Mouse (Mus musculus): ENCODE measurements around the gene Rad50. TPM values are rescaled to one million over a fixed set of nuclear protein-coding genes. Genes with fewer than 3 reads are reported as not detected.

The Rad50 gene
- polyA plus RNA-seq, 1 experiment from 2014 or later, result 19.1 TPM

GRCm38 (mm10) chr11:53617562-53618109 is 89.5 kb downstream of the Rad50 start:
- H3K27me3 ChIP-seq (replicated peaks), result no peaks in the 10 kb centered on the region
- no peak overlapping the region for H3K4me2 ChIP-seq
- no peak for ATAC-seq (ENCODE audit: extremely low read depth, insufficient number of reproducible peaks, low FRiP score, low TSS enrichment)
- no peak overlapping the region for H3K4me3 ChIP-seq
- H3K4me1 ChIP-seq, result 0 out of 2 replicates have a peak, but pooled peaks cover 4% of the 10 kb centered on the region
- no peaks in the 10 kb centered on the region for H3K36me3 ChIP-seq
- no peaks in the 10 kb centered on the region for H3K9me3 ChIP-seq
- WGBS, result 71% methylated on average over 4 of the region's 4 CpGs
- H3K9ac ChIP-seq, result no peak overlapping the region
- no peak overlapping the region for H3K27ac ChIP-seq (replicated peaks)

GRCm38 (mm10) chr11:53616748-53617558 is 90.2 kb downstream of the Rad50 start:
- ATAC-seq (ENCODE audit: extremely low read depth, insufficient number of reproducible peaks, low FRiP score, low TSS enrichment), result no peak
- no peaks in the 10 kb centered on the region for H3K9me3 ChIP-seq
- H3K4me2 ChIP-seq, result no peak overlapping the region
- H3K4me1 ChIP-seq, result 0 out of 2 replicates have a peak, but pooled peaks cover 4% of the 10 kb centered on the region
- no peak overlapping the region for H3K9ac ChIP-seq
- no peak overlapping the region for H3K4me3 ChIP-seq
- no peaks in the 10 kb centered on the region for H3K36me3 ChIP-seq
- no peaks in the 10 kb centered on the region for H3K27me3 ChIP-seq (replicated peaks)
- no peak overlapping the region for H3K27ac ChIP-seq (replicated peaks)
- 72% methylated on average over 8 of the region's 8 CpGs for WGBS

- Histone ChIP-seq H3K36me3 (no peaks in the 10 kb centered on the region), H3K9ac (no peak overlapping the region), H3K9me3 (no peaks in the 10 kb centered on the region), H3K27me3 (replicated peaks) (no peaks in the 10 kb centered on the region), H3K4me2 (no peak overlapping the region), H3K4me1 (no peaks in the 10 kb centered on the region), H3K4me3 (no peak overlapping the region), H3K27ac (replicated peaks) (no peak overlapping the region)
- no peak for ATAC-seq (ENCODE audit: extremely low read depth, insufficient number of reproducible peaks, low FRiP score, low TSS enrichment)
- 85% methylated on average over 8 of the region's 8 CpGs for WGBS
Observed at GRCm38 (mm10) chr11:53615575-53615974, 91.5 kb downstream of the Rad50 start.

- no peak for ATAC-seq (ENCODE audit: extremely low read depth, insufficient number of reproducible peaks, low FRiP score, low TSS enrichment)
- Histone ChIP-seq H3K27ac (replicated peaks) (no peak overlapping the region), H3K36me3 (no peaks in the 10 kb centered on the region), H3K27me3 (replicated peaks) (no peaks in the 10 kb centered on the region), H3K9me3 (no peaks in the 10 kb centered on the region), H3K4me1 (no peaks in the 10 kb centered on the region), H3K9ac (no peak overlapping the region), H3K4me3 (no peak overlapping the region), H3K4me2 (no peak overlapping the region)
- WGBS, result 61% methylated on average over 6 of the region's 6 CpGs
Observed at GRCm38 (mm10) chr11:53615172-53615571, 91.9 kb downstream of the Rad50 start.

GRCm38 (mm10) chr11:53609672-53610071 is 97.4 kb downstream of the Rad50 start:
- ATAC-seq (ENCODE audit: extremely low read depth, insufficient number of reproducible peaks, low FRiP score, low TSS enrichment), result no peak
- Histone ChIP-seq H3K4me1 (peaks cover 10% of the 10 kb centered on the region; the same call in 1 of the 2 replicates), H3K9me3 (no peaks in the 10 kb centered on the region), H3K27me3 (replicated peaks) (no peaks in the 10 kb centered on the region; the same call in 1 of the 2 replicates), H3K4me2 (no peak overlapping the region), H3K27ac (replicated peaks) (no peak overlapping the region), H3K36me3 (no peaks in the 10 kb centered on the region), H3K9ac (no peak overlapping the region), H3K4me3 (no peak overlapping the region)
- 54% methylated on average over 3 of the region's 3 CpGs for WGBS

GRCm38 (mm10) chr11:53609231-53609630 is 97.9 kb downstream of the Rad50 start:
- no peak overlapping the region for H3K4me3 ChIP-seq
- H3K9ac ChIP-seq, result no peak overlapping the region
- no peak for ATAC-seq (ENCODE audit: extremely low read depth, insufficient number of reproducible peaks, low FRiP score, low TSS enrichment)
- no peak overlapping the region for H3K27ac ChIP-seq (replicated peaks)
- 78% methylated on average over 6 of the region's 6 CpGs for WGBS
- no peaks in the 10 kb centered on the region for H3K36me3 ChIP-seq
- H3K4me2 ChIP-seq, result no peak overlapping the region
- no peaks in the 10 kb centered on the region for H3K9me3 ChIP-seq
- H3K27me3 ChIP-seq (replicated peaks), result no peaks in the 10 kb centered on the region; the same call in 1 of the 2 replicates
- peaks cover 10% of the 10 kb centered on the region; the same call in 1 of the 2 replicates for H3K4me1 ChIP-seq

- Histone ChIP-seq H3K4me1 (peaks cover 10% of the 10 kb centered on the region; the same call in 1 of the 2 replicates), H3K36me3 (peaks cover 10% of the 10 kb centered on the region), H3K4me3 (0 out of 2 replicates have a peak overlapping the region, but pooled peaks have one; percentile 1), H3K9me3 (no peaks in the 10 kb centered on the region), H3K4me2 (peak overlapping the region; percentile 53), H3K27me3 (replicated peaks) (no peaks in the 10 kb centered on the region; the same call in 1 of the 2 replicates), H3K27ac (replicated peaks) (no peak overlapping the region), H3K9ac (no peak overlapping the region)
- WGBS, result 8% methylated on average over 12 of the region's 12 CpGs
- no peak for ATAC-seq (ENCODE audit: extremely low read depth, insufficient number of reproducible peaks, low FRiP score, low TSS enrichment)
Observed at GRCm38 (mm10) chr11:53605609-53606008, 101.5 kb downstream of the Rad50 start.

GRCm38 (mm10) chr11:53604983-53605382 is 102.1 kb downstream of the Rad50 start:
- no peak overlapping the region for H3K4me3 ChIP-seq
- 85% methylated on average over 3 of the region's 3 CpGs for WGBS
- no peak overlapping the region for H3K27ac ChIP-seq (replicated peaks)
- H3K4me1 ChIP-seq, result peaks cover 10% of the 10 kb centered on the region; the same call in 1 of the 2 replicates
- no peaks in the 10 kb centered on the region for H3K9me3 ChIP-seq
- no peak overlapping the region for H3K9ac ChIP-seq
- H3K36me3 ChIP-seq, result peaks cover 12% of the 10 kb centered on the region
- H3K4me2 ChIP-seq, result no peak overlapping the region
- no peak for ATAC-seq (ENCODE audit: extremely low read depth, insufficient number of reproducible peaks, low FRiP score, low TSS enrichment)
- H3K27me3 ChIP-seq (replicated peaks), result no peaks in the 10 kb centered on the region; the same call in 1 of the 2 replicates

Other genes with a start within 250 kb of the Rad50 start
- not detected in 2 replicates for gene Gm9837, start 236.8 kb downstream of the Rad50 start, polyA plus RNA-seq (2015; fragmentation: Nextera tagmentation; extraction: Ambion mirVana)
- not detected in 2 replicates for gene Gm9945, start 227.2 kb downstream of the Rad50 start, polyA plus RNA-seq (2015; fragmentation: Nextera tagmentation; extraction: Ambion mirVana)
- gene Sowaha, start 227.0 kb downstream of the Rad50 start, polyA plus RNA-seq (2015; fragmentation: Nextera tagmentation; extraction: Ambion mirVana), result 0.27 and 0.47 TPM in 2 replicates
- gene Sept8, start 188.1 kb downstream of the Rad50 start, polyA plus RNA-seq (2015; fragmentation: Nextera tagmentation; extraction: Ambion mirVana), result 18.0 and 18.3 TPM in 2 replicates
- gene Kif3a, start 139.9 kb downstream of the Rad50 start, polyA plus RNA-seq (2015; fragmentation: Nextera tagmentation; extraction: Ambion mirVana), result 37.3 and 41.5 TPM in 2 replicates
- gene Il4, start 88.7 kb downstream of the Rad50 start, polyA plus RNA-seq (2015; fragmentation: Nextera tagmentation; extraction: Ambion mirVana), result 0.40 and 0.79 TPM in 2 replicates
- not detected in 2 replicates for gene Il13, start 72.6 kb downstream of the Rad50 start, polyA plus RNA-seq (2015; fragmentation: Nextera tagmentation; extraction: Ambion mirVana)
- gene Il5, start 13.5 kb upstream of the Rad50 start, polyA plus RNA-seq (2015; fragmentation: Nextera tagmentation; extraction: Ambion mirVana), result not detected in 2 replicates
- 8.6 and 10.0 TPM in 2 replicates for gene Irf1, start 62.7 kb upstream of the Rad50 start, polyA plus RNA-seq (2015; fragmentation: Nextera tagmentation; extraction: Ambion mirVana)
- 0.21 TPM in 1 of 2 replicates, not detected in the other for gene Gm17334, start 65.9 kb upstream of the Rad50 start, polyA plus RNA-seq (2015; fragmentation: Nextera tagmentation; extraction: Ambion mirVana)
- 0.22 and 0.25 TPM in 2 replicates for gene Gm12216, start 151.9 kb upstream of the Rad50 start, polyA plus RNA-seq (2015; fragmentation: Nextera tagmentation; extraction: Ambion mirVana)
- gene Slc22a5, start 184.3 kb upstream of the Rad50 start, polyA plus RNA-seq (2015; fragmentation: Nextera tagmentation; extraction: Ambion mirVana), result 6.4 and 8.7 TPM in 2 replicates

Measured in heart, embryonic 13.5 days (tissue).